Mouse (Mus musculus): ENCODE data around the gene Pole2.

- TF ChIP-seq POLR2A (IDR thresholded peaks at IDR 0.05; ENCODE audit: borderline replicate concordance, extremely low read depth, low read depth, low read length) (no peak), CTCF (IDR thresholded peaks at IDR 0.05; ENCODE audit: insufficient read depth, low read length) (no peak)
These were observed 25.8 kb upstream of the Pole2 start for GRCm38 (mm10) chr12:69253806-69254205.
